Mouse (Mus musculus) c-Kit-positive CD71-positive TER-119-positive erythroid progenitor cells, embryonic 14.5 days (primary cell): ENCODE measurements around the gene Tmem178b.

ENCODE experiments used
- DNase-seq: peaks from one replicate; pipeline ENCODE4 v3.0.0-alpha.2; 2013; ENCODE audit warnings: low spot score

The Tmem178b gene

DNA sequence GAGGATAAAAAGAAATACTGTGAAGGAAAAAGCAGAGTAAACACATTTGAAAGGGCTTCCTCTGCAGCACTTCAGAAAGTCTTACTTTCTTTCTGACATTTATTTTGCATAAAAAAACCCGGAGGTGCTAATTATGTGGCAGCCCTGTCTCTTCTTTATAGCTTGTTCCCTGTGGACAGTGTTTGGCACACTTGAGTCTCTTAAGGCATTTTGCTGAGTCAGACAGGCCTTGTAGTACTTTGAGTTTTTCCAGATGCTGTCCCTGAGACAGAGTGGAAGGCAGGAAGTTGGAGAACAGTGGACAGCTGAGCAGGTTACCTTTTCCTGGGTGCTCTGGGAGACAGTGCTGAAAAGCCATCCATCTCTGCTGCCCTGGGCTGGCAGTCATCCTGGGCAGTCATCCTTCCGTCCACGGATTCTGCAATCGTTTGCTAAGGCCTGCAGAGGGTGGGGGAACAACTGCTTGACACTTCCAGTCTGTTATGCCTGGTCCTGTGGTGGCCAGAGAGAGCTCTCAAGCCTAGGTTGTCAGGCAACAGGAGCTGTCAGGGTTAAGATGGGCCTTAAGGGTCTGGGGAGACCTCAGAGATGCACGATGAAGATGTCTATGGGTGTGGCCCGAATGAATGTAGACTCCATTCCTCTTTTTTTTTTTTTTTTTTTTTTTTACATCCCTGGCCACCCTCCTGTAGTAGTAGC lies 46.1 kb downstream of the Tmem178b start:
- no peak for DNase-seq

GRCm38 (mm10) chr6:39926442-39926841 lies 53.4 kb downstream of the Tmem178b start:
- no peak for DNase-seq

GRCm38 (mm10) chr6:39936590-39936989 lies 63.5 kb downstream of the Tmem178b start:
- no peak for DNase-seq

DNA sequence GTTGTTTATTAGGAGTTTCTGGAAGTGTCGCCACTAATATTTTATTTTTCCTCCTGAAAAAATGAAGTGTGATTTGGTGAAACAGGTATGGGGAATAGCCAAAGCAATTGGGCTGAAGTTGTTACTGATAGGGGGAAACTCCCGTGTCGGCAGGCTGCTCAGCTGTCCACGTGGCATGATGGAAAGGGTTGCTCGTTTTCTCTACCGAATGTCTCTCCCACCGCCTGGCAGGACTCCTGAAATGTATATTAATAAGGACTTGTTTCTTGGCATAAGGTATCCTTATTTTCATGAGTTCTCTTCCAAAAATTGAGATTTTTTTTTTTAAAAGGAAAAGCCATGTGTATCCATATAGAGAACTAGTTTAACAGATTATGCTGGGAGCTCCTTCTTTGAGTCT lies 67.8 kb downstream of the Tmem178b start:
- DNase-seq = no peak

GRCm38 (mm10) chr6:39944854-39945253 lies 71.8 kb downstream of the Tmem178b start:
- no peak for DNase-seq

DNA sequence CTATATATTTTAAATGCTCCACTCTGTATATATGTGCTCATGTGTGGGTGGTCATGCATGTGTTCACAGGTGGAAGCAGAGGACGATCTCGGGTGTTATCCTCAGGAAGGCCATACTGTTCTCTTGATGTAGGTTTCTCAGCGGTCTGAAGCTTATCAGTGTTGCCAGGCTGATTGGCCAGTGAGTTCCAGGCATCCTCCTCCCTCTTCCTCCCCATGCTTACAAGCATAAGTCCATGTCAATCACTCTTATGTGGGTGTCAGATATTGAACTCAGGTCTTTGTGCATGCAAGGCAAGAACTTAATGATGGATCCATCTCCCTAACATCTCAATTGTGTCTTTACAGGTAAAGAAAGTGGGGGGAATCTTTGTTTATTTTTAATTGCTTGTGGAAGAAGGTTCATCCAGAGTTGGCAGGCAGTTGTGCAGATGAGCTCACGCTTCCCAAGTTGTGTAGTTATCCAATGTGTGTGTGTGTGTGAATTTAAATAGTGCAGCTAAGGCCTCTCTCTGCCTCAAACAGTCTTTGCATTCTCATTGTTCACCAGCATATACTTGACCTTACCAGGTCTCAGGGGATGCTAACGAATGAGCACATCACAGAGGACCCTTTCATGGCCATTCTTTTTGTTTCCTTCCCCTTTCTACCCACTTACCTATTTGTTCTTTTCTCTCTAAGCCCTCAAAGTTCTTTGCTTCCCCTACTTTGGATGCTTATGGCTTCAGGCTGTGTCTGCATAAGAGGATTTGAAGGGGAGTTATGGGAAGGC lies 72.8 kb downstream of the Tmem178b start:
- DNase-seq = no peak

DNA sequence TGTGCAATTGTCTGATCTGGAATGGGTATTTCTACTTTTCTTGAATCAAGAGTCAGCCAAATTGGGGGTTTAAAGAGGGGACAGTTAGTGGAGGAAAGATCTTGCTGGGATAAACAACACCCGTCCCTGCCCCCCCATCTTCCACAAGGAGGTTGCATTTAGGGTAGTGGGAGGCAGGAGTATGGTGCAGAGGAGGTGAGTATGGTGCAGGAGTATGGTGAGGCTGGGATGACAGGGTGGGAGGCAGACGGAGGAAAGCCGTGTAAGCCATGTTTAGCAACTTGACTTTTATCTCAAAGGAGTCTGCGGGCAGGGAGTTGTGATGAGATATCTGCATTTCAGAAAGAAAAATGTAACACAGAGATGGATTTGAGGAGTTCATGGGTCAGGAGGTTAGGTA lies 73.5 kb downstream of the Tmem178b start:
- no peak for DNase-seq

DNA sequence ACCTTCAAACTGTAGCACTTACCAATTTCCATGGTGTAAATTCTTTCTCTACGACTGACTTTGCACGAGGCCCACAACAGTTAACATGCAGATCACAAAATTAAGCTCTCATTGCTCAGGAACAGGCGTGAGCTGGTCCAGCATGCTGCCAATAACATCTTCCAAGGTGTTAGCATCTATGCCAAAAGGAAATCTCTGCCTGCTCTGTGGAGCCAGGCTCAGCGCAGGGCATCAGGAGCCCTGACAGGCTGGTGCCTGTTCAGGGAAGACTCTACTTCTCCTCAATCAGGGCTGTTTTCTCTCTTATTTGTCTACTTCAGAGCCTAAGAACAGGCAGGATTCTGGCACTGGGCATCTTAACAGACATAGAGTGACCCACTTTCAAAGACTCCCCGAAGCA lies 80.9 kb downstream of the Tmem178b start:
- no peak for DNase-seq

DNA sequence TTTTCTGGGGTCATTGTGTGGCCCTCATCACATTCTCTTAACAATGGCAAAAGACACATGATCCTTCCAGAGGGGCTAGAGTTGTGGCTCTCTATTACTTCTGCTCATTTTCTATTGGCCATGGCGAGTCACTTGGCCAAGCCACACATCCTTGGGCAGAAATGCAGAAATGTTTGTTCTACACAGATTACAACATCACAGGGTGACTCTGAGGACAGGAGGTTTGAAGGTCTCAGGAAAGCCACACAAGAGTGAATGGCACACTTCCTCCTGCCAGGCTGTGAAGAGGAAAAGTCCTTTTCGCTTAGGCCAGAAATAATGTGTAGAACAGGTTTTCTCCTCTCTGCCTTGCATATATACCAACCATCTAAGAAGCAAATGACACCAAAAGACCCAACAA lies 82.1 kb downstream of the Tmem178b start:
- no peak for DNase-seq

DNA sequence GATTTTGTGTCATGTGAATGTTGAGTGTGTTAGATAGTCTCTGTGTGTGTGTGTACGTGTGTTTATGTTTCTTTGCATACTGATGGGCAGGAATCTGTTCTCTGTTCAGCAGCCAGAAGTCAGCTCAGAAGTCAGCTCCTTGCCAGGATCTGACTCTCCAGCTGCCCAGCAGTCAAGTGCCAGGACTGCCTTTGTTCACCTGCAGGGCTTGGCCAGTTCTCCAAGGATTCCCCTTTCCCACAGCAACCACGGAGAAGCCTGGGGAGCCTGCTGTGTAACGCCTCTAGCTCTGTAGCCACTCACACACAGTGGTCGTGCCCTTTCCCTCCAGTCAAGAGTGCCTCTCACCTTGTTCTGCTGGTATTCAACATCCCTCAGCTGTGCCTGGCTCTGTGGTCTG lies 91.5 kb downstream of the Tmem178b start:
- DNase-seq = no peak

- no peak for DNase-seq
Observed at GRCm38 (mm10) chr6:39970281-39970680, 97.2 kb downstream of the Tmem178b start.

DNA sequence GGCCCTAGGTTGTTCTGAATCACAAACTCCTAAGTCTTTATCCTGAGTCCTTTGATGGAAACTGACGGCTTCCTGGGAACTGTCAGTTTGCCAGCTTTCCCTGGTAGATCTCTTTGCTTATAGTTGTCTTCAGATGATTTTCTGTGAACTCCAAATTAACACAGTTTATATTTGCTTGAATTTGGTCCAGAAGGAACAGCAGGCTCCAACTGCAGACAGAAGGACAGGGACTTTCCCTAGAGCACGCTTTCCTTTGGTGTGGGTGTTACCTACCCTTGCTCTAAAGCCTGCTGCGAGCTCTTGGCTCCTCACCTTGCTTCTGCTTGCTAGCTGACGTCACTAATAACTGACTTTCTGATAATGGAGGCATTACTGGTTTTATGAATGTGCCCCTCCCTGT lies 105.9 kb downstream of the Tmem178b start:
- DNase-seq = no peak

DNA sequence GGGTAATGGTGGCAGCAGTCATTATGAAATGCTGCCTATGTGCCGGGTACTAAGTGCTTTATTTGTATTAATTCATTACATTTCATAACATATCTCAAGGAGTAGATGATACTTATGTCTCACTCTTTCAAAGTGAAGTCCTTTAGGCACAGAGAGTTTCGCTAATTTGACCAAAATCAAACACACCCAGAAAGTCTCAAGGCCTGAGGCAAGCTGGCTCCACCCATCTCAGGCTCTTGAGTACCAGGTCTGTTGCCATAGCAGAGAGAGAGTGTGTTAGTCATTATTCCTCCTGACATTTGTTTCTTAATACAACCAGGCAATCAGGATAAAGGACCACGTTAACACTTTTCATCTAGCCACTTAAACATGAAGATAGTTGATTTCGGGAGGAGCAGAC lies 117.7 kb downstream of the Tmem178b start:
- no peak for DNase-seq

GRCm38 (mm10) chr6:39991922-39992321 lies 118.9 kb downstream of the Tmem178b start:
- no peak for DNase-seq

DNA sequence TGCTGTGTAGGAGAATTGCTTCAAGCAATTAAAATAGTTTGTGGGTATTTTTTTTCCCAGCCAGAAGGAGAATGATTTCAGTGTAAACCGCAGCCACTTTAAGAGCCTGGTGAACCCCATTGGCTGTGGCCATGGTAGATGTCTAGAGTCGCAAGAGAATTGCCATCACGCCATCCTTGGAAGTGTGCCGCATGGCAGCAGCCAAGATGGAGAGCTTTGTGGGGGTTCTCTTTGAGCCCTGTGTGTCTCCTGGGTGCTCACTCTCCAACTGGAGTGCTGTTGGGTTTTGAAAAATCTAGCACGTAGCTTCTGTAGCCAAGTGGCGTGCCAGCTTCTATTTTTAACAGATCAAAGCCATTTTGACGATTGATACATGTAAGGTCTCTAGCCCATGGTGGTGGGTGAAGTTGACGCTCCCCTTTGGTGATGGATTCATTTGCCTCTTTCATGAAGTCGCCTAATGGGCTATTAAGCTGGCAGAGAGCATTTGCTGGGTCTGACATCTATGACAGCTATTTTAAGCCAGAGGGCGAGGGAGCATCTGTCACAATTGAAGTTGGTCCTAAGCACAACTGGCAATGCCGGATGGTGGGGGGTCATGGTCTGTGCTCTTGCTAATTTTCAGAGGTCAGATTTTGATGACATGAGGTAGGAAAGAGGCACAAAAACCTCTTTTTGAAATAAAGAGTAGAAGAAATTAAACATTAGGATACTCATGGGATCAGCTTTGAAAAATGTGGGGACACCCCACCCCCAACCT lies 133.1 kb downstream of the Tmem178b start:
- DNase-seq = no peak

- DNase-seq = no peak
Observed at GRCm38 (mm10) chr6:40008166-40008907, 135.3 kb downstream of the Tmem178b start.

DNA sequence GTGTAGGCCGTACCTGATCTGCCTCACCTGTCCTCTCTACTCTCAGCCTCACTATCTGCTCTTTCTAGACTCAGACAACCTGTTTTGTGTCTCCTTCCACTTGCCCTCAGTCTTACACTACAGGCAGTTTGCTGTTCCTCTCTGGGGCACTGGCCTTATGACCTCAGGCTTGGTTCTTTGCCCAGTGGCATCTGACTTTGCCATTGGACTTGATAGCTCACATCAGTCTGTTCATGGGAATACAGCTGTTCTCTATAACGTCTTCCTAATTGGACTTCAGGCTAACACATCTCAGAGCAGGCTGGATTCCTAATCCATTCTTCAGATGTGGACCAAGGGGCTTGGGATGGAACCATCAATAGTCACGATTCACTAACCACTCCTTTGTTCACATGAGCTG lies 136.6 kb downstream of the Tmem178b start:
- DNase-seq = no peak

DNA sequence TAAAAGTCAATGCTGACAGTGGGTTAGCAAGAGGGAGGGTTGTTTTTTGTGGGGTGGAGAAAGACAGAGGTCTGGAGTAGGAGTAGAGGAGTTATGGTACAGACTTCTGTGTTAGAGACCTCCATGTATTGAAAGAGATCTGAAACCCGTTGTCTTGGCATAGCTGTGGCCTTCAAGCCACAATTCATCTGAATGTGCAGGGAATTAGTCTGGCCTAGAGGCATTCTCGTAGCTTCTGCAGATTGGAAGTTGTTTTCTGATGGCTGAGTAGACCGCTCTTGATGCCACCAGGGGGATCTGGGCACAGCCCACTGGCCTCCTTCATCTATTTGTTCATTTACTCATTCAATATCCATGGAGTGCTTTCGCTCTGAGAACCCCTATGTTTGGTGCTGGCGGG lies 138.0 kb downstream of the Tmem178b start:
- no peak for DNase-seq

DNA sequence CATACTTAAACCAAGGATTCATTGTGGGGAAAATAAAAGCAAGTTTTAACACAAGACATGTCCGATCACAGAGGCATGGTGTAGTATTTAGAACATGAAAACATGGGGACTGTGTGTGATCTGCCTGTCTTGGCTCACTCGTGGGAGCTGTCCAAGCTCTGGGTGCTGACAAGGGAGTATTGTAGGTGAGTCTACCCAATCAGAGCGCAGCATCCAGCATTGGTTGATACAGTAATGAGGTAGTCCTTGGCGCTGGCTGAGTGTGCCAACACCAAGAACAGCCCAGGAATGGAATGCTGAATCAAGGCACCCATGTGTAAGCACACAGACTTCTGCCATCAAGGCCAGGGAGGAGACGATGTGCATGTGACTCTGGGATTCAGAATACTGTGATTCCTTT lies 138.5 kb downstream of the Tmem178b start:
- no peak for DNase-seq

DNA sequence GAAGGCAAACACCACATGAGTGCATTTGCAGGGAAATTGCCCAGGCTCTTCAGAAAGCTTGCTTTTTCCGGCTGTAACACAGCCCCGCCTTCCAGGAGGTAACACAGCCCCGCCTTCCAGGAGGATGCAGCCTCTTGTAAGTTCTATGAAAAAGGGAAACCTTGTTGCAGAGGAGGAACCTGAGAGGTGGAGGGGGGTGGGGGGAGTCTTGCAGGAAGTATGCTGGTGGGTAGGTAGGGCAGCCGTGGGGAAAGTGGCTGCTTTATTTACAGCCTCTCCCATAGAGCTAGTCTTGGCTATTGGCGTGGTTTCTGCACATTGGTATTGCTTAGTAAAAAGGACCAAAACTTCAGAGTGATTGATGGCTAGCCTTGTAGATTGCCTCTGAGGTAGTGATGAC lies 140.3 kb downstream of the Tmem178b start:
- DNase-seq = no peak

- DNase-seq = no peak
Observed at GRCm38 (mm10) chr6:40015185-40015584, 142.1 kb downstream of the Tmem178b start.

GRCm38 (mm10) chr6:40015711-40016460 lies 142.8 kb downstream of the Tmem178b start:
- DNase-seq = no peak
